Mouse (Mus musculus): ENCODE measurements around the gene Tenm2. TPM values are rescaled to one million over a fixed set of nuclear protein-coding genes. Genes with fewer than 3 reads are reported as not detected.

The Tenm2 gene
- polyA plus RNA-seq (2014; fragmentation: Nextera tagmentation; extraction: Ambion mirVana): 3.4 and 3.7 TPM in 2 replicates

- ATAC-seq (ENCODE audit: low read depth): peak; percentile 94
- Histone ChIP-seq H3K4me2 (ENCODE audit: low read depth, low read length) (peak within 1 kb of the TSS; percentile 86), H3K27me3 (replicated peaks; ENCODE audit: control insufficient read depth, insufficient read depth, low read length) (peaks cover 24% of the 10 kb centered on the region), H3K27ac (replicated peaks; ENCODE audit: low read depth, low read length) (peak within 1 kb of the TSS; percentile 83), H3K4me3 (ENCODE audit: low read depth, low read length) (peak within 1 kb of the TSS; percentile 73), H3K4me1 (ENCODE audit: control insufficient read depth, insufficient read depth, low read length) (peaks cover 13% of the 10 kb centered on the region), H3K9ac (ENCODE audit: low read depth, low read length) (peak within 1 kb of the TSS; percentile 70), H3K9me3 (ENCODE audit: control insufficient read depth, low read length) (no peaks in the 10 kb centered on the region), H3K36me3 (ENCODE audit: control insufficient read depth, insufficient read depth, low read length) (no peaks in the 10 kb centered on the region)
- DNase-seq (ENCODE audit: low spot score): peak; percentile 87
- WGBS: under 1% methylated on average over 34 of the region's 59 CpGs
Observed at GRCm38 (mm10) chr11:37235914-37236600, at the start of gene Tenm2. Gene Tenm2, minus strand, starts transcription at chr11:37235964.

DNA sequence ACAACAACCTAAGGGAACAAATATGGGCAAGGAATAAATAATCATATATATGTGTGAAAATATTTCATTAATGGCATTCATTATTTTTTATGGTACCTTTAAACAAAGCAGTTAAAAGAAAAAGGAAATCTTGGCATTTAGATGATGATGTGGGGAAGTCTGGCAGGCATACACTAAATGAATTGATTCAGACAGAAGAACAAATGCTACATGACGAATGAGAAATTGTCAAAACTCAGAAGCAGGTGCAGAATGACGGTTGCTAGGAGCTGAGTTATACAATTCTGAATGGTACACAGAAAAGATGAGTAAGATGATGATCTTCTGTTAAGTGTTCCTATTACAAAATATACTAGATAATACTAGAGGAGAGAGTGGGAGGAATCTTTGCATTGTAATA, 49.4 kb upstream of the Tenm2 start:
- Histone ChIP-seq H3K27me3 (replicated peaks; ENCODE audit: control insufficient read depth, insufficient read depth, low read length) (no peaks in the 10 kb centered on the region), H3K4me3 (ENCODE audit: low read depth, low read length) (no peak overlapping the region), H3K27ac (replicated peaks; ENCODE audit: low read depth, low read length) (no peak overlapping the region), H3K9me3 (ENCODE audit: control insufficient read depth, low read length) (no peaks in the 10 kb centered on the region), H3K4me1 (ENCODE audit: control insufficient read depth, insufficient read depth, low read length) (no peaks in the 10 kb centered on the region), H3K9ac (ENCODE audit: low read depth, low read length) (no peak overlapping the region), H3K4me2 (ENCODE audit: low read depth, low read length) (no peak overlapping the region), H3K36me3 (ENCODE audit: control insufficient read depth, insufficient read depth, low read length) (no peaks in the 10 kb centered on the region)
- 84% methylated on average over 2 of the region's 2 CpGs for WGBS
- DNase-seq (ENCODE audit: low spot score) (no peak), ATAC-seq (ENCODE audit: low read depth) (no peak)

- Histone ChIP-seq H3K4me3 (ENCODE audit: low read depth, low read length) (no peak overlapping the region), H3K9ac (ENCODE audit: low read depth, low read length) (no peak overlapping the region), H3K36me3 (ENCODE audit: control insufficient read depth, insufficient read depth, low read length) (no peaks in the 10 kb centered on the region), H3K4me1 (ENCODE audit: control insufficient read depth, insufficient read depth, low read length) (no peaks in the 10 kb centered on the region), H3K9me3 (ENCODE audit: control insufficient read depth, low read length) (no peaks in the 10 kb centered on the region), H3K27ac (replicated peaks; ENCODE audit: low read depth, low read length) (no peak overlapping the region), H3K27me3 (replicated peaks; ENCODE audit: control insufficient read depth, insufficient read depth, low read length) (no peaks in the 10 kb centered on the region), H3K4me2 (ENCODE audit: low read depth, low read length) (no peak overlapping the region)
- no peak for DNase-seq (ENCODE audit: low spot score)
- 63% methylated on average over 2 of the region's 2 CpGs for WGBS
- ATAC-seq (ENCODE audit: low read depth): no peak
Observed at GRCm38 (mm10) chr11:37248796-37249195, 13.0 kb upstream of the Tenm2 start.

DNA sequence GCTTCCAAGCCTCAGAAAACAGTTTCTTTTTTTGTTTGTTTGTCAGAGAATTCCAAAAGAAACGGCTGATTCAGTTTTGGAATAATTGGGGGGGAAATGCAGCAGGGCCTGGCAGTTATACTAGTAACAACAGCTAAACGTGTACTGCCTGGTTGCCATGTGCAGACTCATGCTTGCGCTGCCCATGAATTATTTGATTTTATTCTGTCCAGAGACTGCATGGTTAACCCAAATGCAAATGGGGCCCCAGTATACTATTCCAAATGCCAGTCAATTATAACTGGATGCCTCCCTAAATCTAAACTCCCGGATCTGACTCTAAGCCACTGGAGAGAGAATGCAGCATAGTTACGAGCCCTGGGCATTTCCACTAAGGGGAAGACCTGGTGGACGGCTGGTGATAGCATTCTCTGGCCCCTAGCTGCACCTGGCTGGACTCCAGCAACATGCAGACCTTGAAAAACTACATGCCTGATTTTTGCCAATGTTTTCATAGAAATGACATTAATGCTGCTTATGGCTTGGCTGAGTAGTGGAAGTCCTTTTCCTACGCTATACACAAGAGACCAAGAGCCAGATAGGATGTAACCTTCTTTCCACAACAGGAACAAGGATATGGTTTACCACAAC, 1.4 kb upstream of the Tenm2 start:
- ATAC-seq (ENCODE audit: low read depth) (0 out of 2 replicates have a peak, but pooled peaks have one; percentile 3), DNase-seq (ENCODE audit: low spot score) (peak; percentile 14)
- H3K27me3 ChIP-seq (replicated peaks; ENCODE audit: control insufficient read depth, insufficient read depth, low read length): peaks cover 24% of the 10 kb centered on the region
- H3K9me3 ChIP-seq (ENCODE audit: control insufficient read depth, low read length): no peaks in the 10 kb centered on the region
- peaks cover 13% of the 10 kb centered on the region for H3K4me1 ChIP-seq (ENCODE audit: control insufficient read depth, insufficient read depth, low read length)
- no peaks in the 10 kb centered on the region for H3K36me3 ChIP-seq (ENCODE audit: control insufficient read depth, insufficient read depth, low read length)
- WGBS: 30% methylated on average over 7 of the region's 7 CpGs
- peak overlapping the region; percentile 73 for H3K4me3 ChIP-seq (ENCODE audit: low read depth, low read length)
- peak overlapping the region; percentile 86 for H3K4me2 ChIP-seq (ENCODE audit: low read depth, low read length)
- H3K9ac ChIP-seq (ENCODE audit: low read depth, low read length): peak overlapping the region; percentile 70
- H3K27ac ChIP-seq (replicated peaks; ENCODE audit: low read depth, low read length): peak overlapping the region; percentile 83

GRCm38 (mm10) chr11:37236601-37237083, 878 bp upstream of the Tenm2 start:
- DNase-seq (ENCODE audit: low spot score): peak; percentile 59
- H3K36me3 ChIP-seq (ENCODE audit: control insufficient read depth, insufficient read depth, low read length): no peaks in the 10 kb centered on the region
- H3K27ac ChIP-seq (replicated peaks; ENCODE audit: low read depth, low read length): peak overlapping the region; percentile 83
- no peaks in the 10 kb centered on the region for H3K9me3 ChIP-seq (ENCODE audit: control insufficient read depth, low read length)
- H3K27me3 ChIP-seq (replicated peaks; ENCODE audit: control insufficient read depth, insufficient read depth, low read length): peaks cover 24% of the 10 kb centered on the region
- H3K4me3 ChIP-seq (ENCODE audit: low read depth, low read length): peak overlapping the region; percentile 73
- 1% methylated on average over 16 of the region's 31 CpGs for WGBS
- ATAC-seq (ENCODE audit: low read depth): peak; percentile 87
- peaks cover 13% of the 10 kb centered on the region for H3K4me1 ChIP-seq (ENCODE audit: control insufficient read depth, insufficient read depth, low read length)
- H3K4me2 ChIP-seq (ENCODE audit: low read depth, low read length): peak overlapping the region; percentile 86
- H3K9ac ChIP-seq (ENCODE audit: low read depth, low read length): peak overlapping the region; percentile 70

DNA sequence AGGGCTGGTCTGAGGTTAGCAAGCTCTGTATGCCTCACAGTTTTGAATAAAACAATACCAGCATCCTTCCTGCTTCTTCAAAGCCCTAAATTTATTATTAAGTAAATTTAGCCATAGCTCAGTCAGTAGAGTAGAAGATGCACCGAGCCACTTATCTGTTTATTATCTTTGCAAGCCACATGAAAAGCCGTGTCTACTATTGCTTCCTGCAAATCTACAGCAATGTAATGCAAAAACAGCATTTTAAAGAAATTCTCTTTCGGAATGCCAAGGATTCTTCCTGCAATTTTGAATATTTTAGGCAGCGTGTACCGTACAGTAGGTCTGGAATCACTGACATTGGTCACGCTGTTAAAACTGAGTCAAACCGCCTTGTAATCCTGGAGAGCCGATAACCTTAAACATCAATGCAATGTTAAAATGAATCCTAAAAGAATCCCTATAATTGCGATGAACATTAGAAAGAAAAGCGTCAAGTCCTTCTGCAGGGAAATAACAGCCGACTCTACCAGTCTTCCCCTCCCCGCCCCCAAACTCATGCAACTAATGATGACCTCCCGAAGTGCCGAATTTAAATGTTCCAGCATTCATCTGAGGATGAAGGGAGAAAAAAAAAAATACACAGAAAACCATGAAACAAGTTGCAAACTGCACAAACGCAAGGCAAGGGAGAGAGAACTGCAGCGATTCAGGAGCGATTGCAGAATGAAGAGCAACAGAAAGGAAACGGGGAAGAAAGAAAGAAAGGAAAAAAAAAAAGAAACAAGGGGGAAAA, 556 bp downstream of the Tenm2 start:
- DNase-seq (ENCODE audit: low spot score) (no peak), ATAC-seq (ENCODE audit: low read depth) (no peak)
- 5% methylated on average over 18 of the region's 18 CpGs for WGBS

DNA sequence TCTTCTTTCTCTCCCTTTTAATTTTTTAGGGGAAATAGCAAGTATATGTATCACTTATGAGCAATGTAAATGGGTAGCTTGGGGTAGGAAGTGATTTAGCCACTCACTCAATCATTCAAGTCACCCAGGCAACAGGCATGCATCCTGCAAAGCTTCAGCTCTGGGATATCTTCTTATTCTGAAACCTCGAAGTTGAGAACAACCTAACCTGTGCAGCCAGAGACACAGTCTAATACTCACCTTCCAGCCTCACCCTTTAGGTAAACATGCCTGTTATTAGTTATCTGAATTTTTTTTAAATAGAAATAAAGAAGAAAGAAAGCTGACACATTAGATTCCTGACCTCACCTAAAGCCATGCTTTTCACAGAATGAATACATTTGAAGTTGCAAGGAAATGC, 8.4 kb downstream of the Tenm2 start:
- Histone ChIP-seq H3K4me3 (ENCODE audit: low read depth, low read length) (no peak overlapping the region), H3K4me1 (ENCODE audit: control insufficient read depth, insufficient read depth, low read length) (no peaks in the 10 kb centered on the region), H3K9me3 (ENCODE audit: control insufficient read depth, low read length) (no peaks in the 10 kb centered on the region), H3K36me3 (ENCODE audit: control insufficient read depth, insufficient read depth, low read length) (no peaks in the 10 kb centered on the region), H3K4me2 (ENCODE audit: low read depth, low read length) (no peak overlapping the region), H3K27me3 (replicated peaks; ENCODE audit: control insufficient read depth, insufficient read depth, low read length) (no peaks in the 10 kb centered on the region), H3K9ac (ENCODE audit: low read depth, low read length) (no peak overlapping the region), H3K27ac (replicated peaks; ENCODE audit: low read depth, low read length) (no peak overlapping the region)
- DNase-seq (ENCODE audit: low spot score) (no peak), ATAC-seq (ENCODE audit: low read depth) (no peak)
- WGBS: 74% methylated on average over 1 of the region's 1 CpGs

More for the DNA sequence above, 556 bp downstream of the Tenm2 start:
- peak overlapping the region; percentile 73 for H3K4me3 ChIP-seq (ENCODE audit: low read depth, low read length)
- peak overlapping the region; percentile 70 for H3K9ac ChIP-seq (ENCODE audit: low read depth, low read length)
- H3K4me1 ChIP-seq (ENCODE audit: control insufficient read depth, insufficient read depth, low read length): peaks cover 13% of the 10 kb centered on the region
- H3K36me3 ChIP-seq (ENCODE audit: control insufficient read depth, insufficient read depth, low read length): no peaks in the 10 kb centered on the region
- peak overlapping the region; percentile 39; the same call in 1 of the 2 replicates for H3K27ac ChIP-seq (replicated peaks; ENCODE audit: low read depth, low read length)
- H3K9me3 ChIP-seq (ENCODE audit: control insufficient read depth, low read length): no peaks in the 10 kb centered on the region
- peak overlapping the region; percentile 86 for H3K4me2 ChIP-seq (ENCODE audit: low read depth, low read length)
- H3K27me3 ChIP-seq (replicated peaks; ENCODE audit: control insufficient read depth, insufficient read depth, low read length): peaks cover 24% of the 10 kb centered on the region

DNA sequence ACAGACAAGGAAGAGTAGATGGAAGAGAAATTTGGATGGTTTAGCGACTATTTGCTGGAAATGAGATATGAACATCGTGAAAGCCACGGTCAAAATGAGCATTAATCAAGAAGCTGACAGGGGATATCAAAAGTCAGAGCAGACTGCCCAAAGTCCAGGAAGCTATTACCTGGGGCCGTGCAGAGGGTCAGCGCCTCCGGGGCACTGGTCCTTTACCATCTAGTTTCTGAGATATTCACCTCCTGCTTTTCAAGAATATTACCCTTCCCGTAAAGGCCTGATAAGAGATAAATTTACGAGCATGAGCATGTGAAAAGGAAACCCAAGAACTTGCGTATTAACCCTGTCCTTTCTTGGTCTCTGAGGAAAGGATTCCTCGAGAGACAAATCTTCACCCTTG, 8.8 kb downstream of the Tenm2 start:
- Histone ChIP-seq H3K4me2 (ENCODE audit: low read depth, low read length) (no peak overlapping the region), H3K27me3 (replicated peaks; ENCODE audit: control insufficient read depth, insufficient read depth, low read length) (no peaks in the 10 kb centered on the region), H3K36me3 (ENCODE audit: control insufficient read depth, insufficient read depth, low read length) (no peaks in the 10 kb centered on the region), H3K4me3 (ENCODE audit: low read depth, low read length) (no peak overlapping the region), H3K9me3 (ENCODE audit: control insufficient read depth, low read length) (no peaks in the 10 kb centered on the region), H3K9ac (ENCODE audit: low read depth, low read length) (no peak overlapping the region), H3K27ac (replicated peaks; ENCODE audit: low read depth, low read length) (no peak overlapping the region), H3K4me1 (ENCODE audit: control insufficient read depth, insufficient read depth, low read length) (no peaks in the 10 kb centered on the region)
- ATAC-seq (ENCODE audit: low read depth) (no peak), DNase-seq (ENCODE audit: low spot score) (no peak)
- WGBS: 68% methylated on average over 10 of the region's 10 CpGs

Data from embryonic facial prominence, embryonic 14.5 days (tissue).